Mouse (Mus musculus) forebrain, embryonic 11.5 days (tissue): ENCODE data around the gene Ccdc177. TPM values are rescaled to one million over a fixed set of nuclear protein-coding genes. Genes with fewer than 3 reads are reported as not detected.

Experiments
- ATAC-seq: fragments of 200-750 bp; cut with Nextera tagmentation; replicated peaks from 2 replicates; pipeline ENCODE4 v1.8.0; 2017; ENCODE audit warnings: moderate TSS enrichment; ENCODE audit not compliant: low FRiP score
- DNase-seq: peaks from one replicate; pipeline ENCODE4 v3.0.0-alpha.2; 2017; ENCODE audit warnings: low spot score
- H3K27ac ChIP-seq: fragments of 300-500 bp; sonication (generic); 2 replicates; pipeline ENCODE4 v1.5.1; 2014; ENCODE audit warnings: low read depth, low read length
- H3K27me3 ChIP-seq: fragments of 300-500 bp; sonication (generic); 2 replicates; pipeline ENCODE4 v1.6.1; 2014; ENCODE audit warnings: mild to moderate bottlenecking, low read length, mixed read lengths; ENCODE audit not compliant: control insufficient read depth, insufficient read depth
- H3K36me3 ChIP-seq: fragments of 300-500 bp; sonication (generic); 2 replicates; pipeline ENCODE4 v1.6.1; 2014; ENCODE audit warnings: mild to moderate bottlenecking, low read length, moderate library complexity, mixed read lengths; ENCODE audit not compliant: control insufficient read depth, insufficient read depth
- H3K4me1 ChIP-seq: fragments of 300-500 bp; sonication (generic); replicated peaks from 2 replicates; pipeline ENCODE4 v1.6.1; 2014; ENCODE audit warnings: low read length, mixed read lengths; ENCODE audit not compliant: control insufficient read depth, insufficient read depth
- H3K4me2 ChIP-seq: fragments of 300-500 bp; sonication (generic); 2 replicates; pipeline ENCODE4 v1.6.1; 2014; ENCODE audit warnings: low read depth, mild to moderate bottlenecking, low read length, moderate library complexity, mixed read lengths; ENCODE audit not compliant: severe bottlenecking
- H3K4me3 ChIP-seq: fragments of 300-500 bp; sonication (generic); 2 replicates; pipeline ENCODE4 v1.5.1; 2014; ENCODE audit warnings: low read depth, low read length
- H3K9ac ChIP-seq: fragments of 300-500 bp; sonication (generic); 2 replicates; pipeline ENCODE4 v1.6.1; 2014; ENCODE audit warnings: low read length
- H3K9me3 ChIP-seq: fragments of 300-500 bp; sonication (generic); 2 replicates; pipeline ENCODE4 v1.6.1; 2016; ENCODE audit warnings: low read length, mixed read lengths; ENCODE audit not compliant: control insufficient read depth
- WGBS: fragments of 180-500 bp; shearing (Covaris S2); extraction: QIAGEN DNeasy Blood & Tissue Kit; methylation state at CpG from one replicate; pipeline ENCODE4 v1.1.7; 2014; 5-methylcytosine and 5-hydroxymethylcytosine counted together
- polyA plus RNA-seq: library from polyadenylated mRNA; unstranded; fragments of >200 nt; fragmentation: Nextera tagmentation; extraction: Ambion mirVana; gene quantifications from 2 replicates; pipeline ENCODE4 v1.2.1, GENCODE M21; 2014

The Ccdc177 gene
- polyA plus RNA-seq, 1 experiment from 2014 or later, result 5.1 TPM

DNA sequence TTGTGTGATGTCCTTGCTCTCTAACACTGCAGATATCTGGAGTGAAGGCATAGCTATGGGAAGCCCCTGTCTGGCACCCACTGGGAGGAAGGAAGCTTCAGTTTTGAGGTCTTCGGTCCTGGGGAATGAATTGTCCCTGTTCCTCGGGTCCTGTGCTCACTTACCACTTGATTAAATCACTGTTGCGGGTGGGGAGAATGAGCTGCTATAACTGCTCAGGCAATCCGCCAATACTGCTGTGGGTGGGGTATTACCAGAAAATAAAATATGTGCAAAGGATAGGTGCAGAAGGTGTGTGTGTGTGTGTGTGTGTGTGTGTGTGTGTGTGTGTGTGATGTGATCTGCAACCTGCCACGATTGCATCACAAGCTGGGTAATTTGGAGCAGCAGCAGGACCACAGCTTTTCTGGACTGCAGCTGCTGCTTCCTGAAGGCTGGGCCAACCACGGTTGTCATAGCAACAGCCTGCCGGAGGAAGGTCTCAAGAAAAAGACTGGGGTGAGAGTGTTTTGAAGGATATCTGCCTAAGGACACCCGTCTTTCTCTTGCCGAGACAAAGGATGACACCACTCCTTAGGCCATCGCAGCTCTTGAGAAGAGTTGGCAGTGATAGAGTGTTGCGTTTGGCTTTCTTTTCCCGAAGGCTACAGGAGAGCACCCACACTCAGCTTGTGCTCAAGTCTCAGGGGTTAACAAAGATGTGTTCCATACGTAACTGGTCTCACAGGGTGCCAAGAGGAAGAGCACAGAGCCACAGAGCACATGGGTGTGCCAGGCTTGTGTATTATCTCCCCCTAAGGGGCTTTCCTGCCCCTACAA lies 23.8 kb downstream of the Ccdc177 start:
- H3K9ac ChIP-seq, result peak overlapping the region; percentile 30; the same call in 1 of the 2 replicates
- no peaks in the 10 kb centered on the region for H3K9me3 ChIP-seq
- 23% methylated on average over 13 of the region's 13 CpGs for WGBS

GRCm38 (mm10) chr12:80734526-80735470 lies 25.7 kb downstream of the Ccdc177 start:
- no peaks in the 10 kb centered on the region for H3K36me3 ChIP-seq
- H3K27ac ChIP-seq, result no peak overlapping the region
- no peak for ATAC-seq
- no peak for DNase-seq
- no peak overlapping the region for H3K9ac ChIP-seq
- H3K4me1 ChIP-seq, result peaks cover 15% of the 10 kb centered on the region
- no peak overlapping the region for H3K4me3 ChIP-seq
- H3K27me3 ChIP-seq, result no peaks in the 10 kb centered on the region
- no peak overlapping the region for H3K4me2 ChIP-seq
- no peaks in the 10 kb centered on the region for H3K9me3 ChIP-seq
- 64% methylated on average over 13 of the region's 13 CpGs for WGBS

More for the DNA sequence above, 23.8 kb downstream of the Ccdc177 start:
- peak overlapping the region; percentile 29; the same call in 1 of the 2 replicates for H3K4me2 ChIP-seq
- no peak overlapping the region for H3K4me3 ChIP-seq
- DNase-seq (peak; percentile 75), ATAC-seq (peak; percentile 72)
- H3K27me3 ChIP-seq, result no peaks in the 10 kb centered on the region
- H3K4me1 ChIP-seq, result peaks cover 12% of the 10 kb centered on the region
- peak overlapping the region; percentile 73 for H3K27ac ChIP-seq
- no peaks in the 10 kb centered on the region for H3K36me3 ChIP-seq

GRCm38 (mm10) chr12:80730567-80730966 lies 29.9 kb downstream of the Ccdc177 start:
- H3K4me2 ChIP-seq, result 0 out of 2 replicates have a peak overlapping the region, but pooled peaks have one; percentile 24
- H3K36me3 ChIP-seq, result no peaks in the 10 kb centered on the region
- H3K27me3 ChIP-seq, result no peaks in the 10 kb centered on the region
- no peak overlapping the region for H3K9ac ChIP-seq
- H3K9me3 ChIP-seq, result no peaks in the 10 kb centered on the region
- no peak overlapping the region for H3K27ac ChIP-seq
- no peak overlapping the region for H3K4me3 ChIP-seq
- peak; percentile 86 for ATAC-seq
- 0 out of 2 replicates have a peak, but pooled peaks cover 3% of the 10 kb centered on the region for H3K4me1 ChIP-seq
- DNase-seq, result peak; percentile 91
- WGBS, result 6% methylated on average over 9 of the region's 9 CpGs

DNA sequence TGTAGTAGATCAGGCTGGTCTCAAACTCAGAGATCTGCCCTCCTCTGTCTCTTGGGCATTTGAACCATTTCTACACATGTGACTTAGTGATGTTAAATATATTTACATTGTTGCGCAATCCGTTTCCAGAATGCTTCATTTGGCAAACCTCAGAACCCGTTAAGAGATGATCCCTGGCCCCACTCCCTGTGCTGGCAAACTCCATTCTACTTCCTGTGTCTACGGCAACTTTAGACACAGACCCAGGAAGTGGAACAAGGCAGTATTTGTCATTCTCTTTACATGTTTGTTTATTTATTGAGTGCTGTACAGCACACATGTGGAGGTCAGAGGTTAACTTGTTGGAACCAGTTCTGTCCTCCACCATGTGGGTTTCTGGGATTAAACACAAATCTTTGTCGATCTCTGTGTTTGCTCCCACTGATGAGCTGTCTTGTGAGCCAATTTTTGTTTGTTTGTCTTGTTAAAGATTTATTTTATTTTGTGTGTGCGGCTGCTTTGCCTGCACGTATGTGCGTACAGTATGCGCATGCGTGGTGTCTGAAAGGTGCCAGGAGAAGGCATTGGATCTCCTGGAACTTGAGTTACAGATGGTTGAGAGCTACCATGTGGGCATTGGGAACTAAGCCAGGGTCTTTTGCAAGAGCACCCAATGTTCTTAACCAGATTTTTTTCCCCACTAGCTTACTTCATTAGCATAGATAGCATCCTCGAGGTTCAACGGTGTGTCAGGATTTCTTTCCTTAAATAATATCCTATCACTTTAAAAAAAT lies 30.5 kb downstream of the Ccdc177 start:
- ATAC-seq (no peak), DNase-seq (no peak)
- H3K9ac ChIP-seq, result no peak overlapping the region
- no peaks in the 10 kb centered on the region for H3K27me3 ChIP-seq
- no peaks in the 10 kb centered on the region for H3K36me3 ChIP-seq
- WGBS, result 90% methylated on average over 12 of the region's 12 CpGs
- no peaks in the 10 kb centered on the region for H3K9me3 ChIP-seq
- no peak overlapping the region for H3K27ac ChIP-seq
- 0 out of 2 replicates have a peak, but pooled peaks cover 2% of the 10 kb centered on the region for H3K4me1 ChIP-seq
- H3K4me2 ChIP-seq, result no peak overlapping the region
- H3K4me3 ChIP-seq, result no peak overlapping the region

DNA sequence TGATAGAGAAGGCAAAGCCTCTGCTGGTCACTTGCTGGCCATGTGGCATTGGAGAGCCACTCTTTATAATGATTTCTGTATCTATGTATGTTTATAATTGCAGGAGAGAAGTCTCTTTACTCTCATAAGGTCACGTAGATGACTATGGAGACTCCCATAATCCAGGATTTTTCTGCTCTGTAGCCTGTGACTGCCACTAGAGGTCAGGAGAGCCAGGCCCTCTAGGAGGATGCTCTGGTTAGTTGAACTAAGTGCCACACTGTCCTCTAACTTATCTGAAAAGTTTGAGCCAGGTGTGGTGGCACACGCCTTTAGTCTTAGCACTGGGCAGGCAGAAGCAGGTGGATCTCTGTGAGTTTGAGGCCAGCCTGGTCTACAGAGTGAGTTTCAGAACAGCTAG lies 31.7 kb downstream of the Ccdc177 start:
- no peaks in the 10 kb centered on the region for H3K9me3 ChIP-seq
- H3K9ac ChIP-seq, result no peak overlapping the region
- DNase-seq (no peak), ATAC-seq (no peak)
- no peak overlapping the region for H3K4me3 ChIP-seq
- no peaks in the 10 kb centered on the region for H3K36me3 ChIP-seq
- 0 out of 2 replicates have a peak, but pooled peaks cover 2% of the 10 kb centered on the region for H3K4me1 ChIP-seq
- no peak overlapping the region for H3K4me2 ChIP-seq
- WGBS, result 51% methylated on average over 2 of the region's 2 CpGs
- H3K27ac ChIP-seq, result no peak overlapping the region
- no peaks in the 10 kb centered on the region for H3K27me3 ChIP-seq

- Histone ChIP-seq H3K9me3 (no peaks in the 10 kb centered on the region), H3K9ac (no peak overlapping the region), H3K4me1 (0 out of 2 replicates have a peak, but pooled peaks cover 2% of the 10 kb centered on the region), H3K27ac (no peak overlapping the region), H3K27me3 (no peaks in the 10 kb centered on the region), H3K36me3 (no peaks in the 10 kb centered on the region), H3K4me2 (no peak overlapping the region), H3K4me3 (no peak overlapping the region)
- WGBS, result 44% methylated on average over 1 of the region's 1 CpGs
- DNase-seq (no peak), ATAC-seq (no peak)
Observed at GRCm38 (mm10) chr12:80728207-80728606, 32.3 kb downstream of the Ccdc177 start.

GRCm38 (mm10) chr12:80724853-80725559 lies 35.5 kb downstream of the Ccdc177 start:
- no peaks in the 10 kb centered on the region for H3K27me3 ChIP-seq
- WGBS, result 34% methylated on average over 10 of the region's 10 CpGs
- ATAC-seq, result no peak

More at GRCm38 (mm10) chr12:80724853-80725559, 35.5 kb downstream of the Ccdc177 start:
- H3K9ac ChIP-seq, result no peak overlapping the region
- no peak overlapping the region for H3K4me3 ChIP-seq
- H3K9me3 ChIP-seq, result no peaks in the 10 kb centered on the region
- no peak overlapping the region for H3K27ac ChIP-seq
- H3K36me3 ChIP-seq, result no peaks in the 10 kb centered on the region
- H3K4me2 ChIP-seq, result no peak overlapping the region
- DNase-seq, result peak; percentile 90
- no peaks in the 10 kb centered on the region for H3K4me1 ChIP-seq
